Mouse (Mus musculus) kidney, postnatal 0 days (tissue): Measurements from ENCODE around the gene Igsf8. TPM values are rescaled to one million over a fixed set of nuclear protein-coding genes. Genes with fewer than 3 reads are reported as not detected.

ENCODE experiments used
- ATAC-seq: fragments of 200-750 bp; cut with Nextera tagmentation; replicated peaks from 2 replicates; pipeline ENCODE4 v1.8.0; 2017; ENCODE audit warnings: low read depth, moderate number of reproducible peaks, moderate TSS enrichment, moderate library complexity; ENCODE audit not compliant: low FRiP score
- DNase-seq: peaks from one replicate; pipeline ENCODE4 v3.0.0-alpha.2; 2016; ENCODE audit warnings: low spot score
- H3K27ac ChIP-seq: fragments of 300-500 bp; sonication (generic); 2 replicates; pipeline ENCODE4 v1.5.1; 2014; ENCODE audit warnings: mild to moderate bottlenecking
- H3K27me3 ChIP-seq: fragments of 300-500 bp; sonication (generic); 2 replicates; pipeline ENCODE4 v1.6.1; 2014; ENCODE audit warnings: low read length, mixed read lengths; ENCODE audit not compliant: insufficient read depth
- H3K36me3 ChIP-seq: fragments of 300-500 bp; sonication (generic); 2 replicates; pipeline ENCODE4 v1.6.1; 2014; ENCODE audit warnings: low read length, mixed read lengths; ENCODE audit not compliant: insufficient read depth
- H3K4me1 ChIP-seq: fragments of 300-500 bp; sonication (generic); replicated peaks from 2 replicates; pipeline ENCODE4 v1.6.1; 2014; ENCODE audit warnings: antibody characterized with exemption, low read length, mixed read lengths; ENCODE audit not compliant: insufficient read depth
- H3K4me2 ChIP-seq: fragments of 300-500 bp; sonication (generic); 2 replicates; pipeline ENCODE4 v1.6.1; 2014; ENCODE audit warnings: mild to moderate bottlenecking, low read length, moderate library complexity, mixed read lengths
- H3K4me3 ChIP-seq: fragments of 300-500 bp; sonication (generic); replicated peaks from 2 replicates; pipeline ENCODE4 v1.5.1; 2014; ENCODE audit warnings: low read depth, low read length
- H3K9ac ChIP-seq: fragments of 300-500 bp; sonication (generic); 2 replicates; pipeline ENCODE4 v1.6.1; 2014; ENCODE audit warnings: low read depth, low read length
- H3K9me3 ChIP-seq: fragments of 300-500 bp; sonication (generic); replicated peaks from 2 replicates; pipeline ENCODE4 v1.6.1; 2016; ENCODE audit warnings: low read length, inconsistent platforms, mixed read lengths
- CTCF ChIP-seq: IDR thresholded peaks from 2 replicates; pipeline ENCODE4 v1.5.1; 2016; ENCODE audit warnings: antibody characterized with exemption, low read depth, mild to moderate bottlenecking, moderate library complexity
- WGBS: fragments of 180-500 bp; shearing (Covaris S2); extraction: QIAGEN DNeasy Blood & Tissue Kit; methylation state at CpG from one replicate; pipeline ENCODE4 v1.1.7; 2014; 5-methylcytosine and 5-hydroxymethylcytosine counted together
- polyA plus RNA-seq: library from polyadenylated mRNA; unstranded; fragments of >200 nt; fragmentation: Nextera tagmentation; extraction: Ambion mirVana; gene quantifications from 2 replicates; pipeline ENCODE4 v1.2.1, GENCODE M21; 2015

Igsf8 gene
- polyA plus RNA-seq, 1 experiment from 2014 or later = 39.0 TPM

DNA sequence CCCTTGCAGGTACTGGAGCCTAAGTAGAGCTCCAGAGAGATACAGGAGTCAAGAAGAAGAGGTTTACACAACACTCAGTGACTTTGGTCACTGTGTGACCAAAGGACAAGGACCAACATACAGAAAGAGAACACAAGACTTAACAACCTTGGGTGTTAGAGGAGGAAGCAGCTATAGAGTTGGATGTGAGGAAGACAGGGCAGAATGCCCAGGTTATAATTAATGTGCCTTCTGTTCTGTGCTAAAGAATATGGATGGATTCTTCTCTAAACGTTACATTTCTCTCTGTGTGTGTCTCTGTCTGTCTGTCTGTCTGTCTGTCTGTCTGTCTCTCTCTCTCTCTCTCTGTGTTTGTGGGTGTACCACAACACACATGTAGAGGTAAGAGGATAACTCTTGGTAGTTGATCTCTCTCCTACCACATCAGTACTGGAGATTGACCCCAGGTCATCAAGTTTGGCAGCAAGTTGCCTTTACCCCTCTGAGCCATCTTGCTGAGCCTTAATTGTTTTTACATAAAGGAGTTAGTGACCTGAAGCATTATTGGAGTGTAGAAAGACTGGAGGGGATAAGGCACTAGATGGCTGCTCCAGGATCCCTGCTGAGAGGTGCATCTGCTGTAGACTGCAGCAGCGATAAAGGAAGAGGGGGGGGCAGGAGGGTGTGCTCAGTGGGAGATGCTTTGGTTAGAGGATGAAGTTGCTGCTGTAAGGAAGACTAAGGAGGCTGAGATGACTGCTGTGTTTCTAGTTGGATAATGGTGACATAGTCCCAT lies 76.2 kb downstream of the Igsf8 start:
- TF ChIP-seq CTCF = no peak
- Histone ChIP-seq H3K4me3 (no peak overlapping the region), H3K9me3 (no peaks in the 10 kb centered on the region), H3K27me3 (no peaks in the 10 kb centered on the region), H3K36me3 (no peaks in the 10 kb centered on the region), H3K27ac (no peak overlapping the region), H3K4me1 (no peaks in the 10 kb centered on the region), H3K9ac (no peak overlapping the region), H3K4me2 (no peak overlapping the region)
- WGBS = 53% methylated on average over 2 of the region's 2 CpGs
- ATAC-seq = no peak
- no peak for DNase-seq

DNA sequence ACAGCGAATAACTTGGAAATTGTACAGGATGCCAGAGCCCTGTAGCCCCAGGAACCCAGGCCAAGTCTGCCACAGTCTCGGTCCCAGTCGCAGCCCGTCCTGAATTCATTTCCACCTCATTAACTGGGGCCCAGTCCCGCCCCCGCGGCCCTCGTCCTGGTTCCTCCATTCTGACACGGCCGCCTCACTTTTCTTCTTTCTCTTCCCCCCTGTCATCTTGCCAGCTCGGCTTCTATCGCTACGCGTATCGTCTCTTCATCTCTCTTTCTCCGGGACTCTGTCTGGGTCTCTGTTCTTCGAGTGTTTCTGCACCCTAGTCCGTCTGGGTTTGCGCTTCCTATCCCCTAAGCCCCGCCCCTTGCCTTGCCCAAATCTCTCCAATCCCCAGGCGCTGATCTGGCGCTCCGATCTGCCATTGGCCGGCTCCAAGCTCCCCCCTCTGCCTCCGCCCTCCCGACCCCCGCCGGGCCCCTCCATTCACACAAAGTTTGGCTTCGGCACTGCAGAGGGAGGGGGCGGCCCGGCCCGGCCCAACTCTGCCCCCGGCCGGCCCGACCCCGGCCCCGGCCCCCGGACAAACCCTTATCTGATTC lies 79.4 kb downstream of the Igsf8 start, which contains the start of gene Kcnj10:
Kcnj10 (plus strand) TSS at position 482 of the 593 bp plus-strand sequence.
- no peak for TF ChIP-seq CTCF
- ATAC-seq (peak; percentile 89), DNase-seq (peak; percentile 86)
- Histone ChIP-seq H3K27me3 (no peaks in the 10 kb centered on the region), H3K27ac (no peak within 1 kb of the TSS), H3K4me2 (peak within 1 kb of the TSS; percentile 49), H3K9me3 (no peaks in the 10 kb centered on the region), H3K36me3 (no peaks in the 10 kb centered on the region), H3K9ac (peak within 1 kb of the TSS; percentile 28), H3K4me3 (peak within 1 kb of the TSS; percentile 27), H3K4me1 (no peaks in the 10 kb centered on the region)
- under 1% methylated on average over 38 of the region's 38 CpGs for WGBS

GRCm38 (mm10) chr1:172341386-172341785 lies 79.9 kb downstream of the Igsf8 start:
- no peak for ATAC-seq
- peak overlapping the region; percentile 28 for H3K9ac ChIP-seq

DNA sequence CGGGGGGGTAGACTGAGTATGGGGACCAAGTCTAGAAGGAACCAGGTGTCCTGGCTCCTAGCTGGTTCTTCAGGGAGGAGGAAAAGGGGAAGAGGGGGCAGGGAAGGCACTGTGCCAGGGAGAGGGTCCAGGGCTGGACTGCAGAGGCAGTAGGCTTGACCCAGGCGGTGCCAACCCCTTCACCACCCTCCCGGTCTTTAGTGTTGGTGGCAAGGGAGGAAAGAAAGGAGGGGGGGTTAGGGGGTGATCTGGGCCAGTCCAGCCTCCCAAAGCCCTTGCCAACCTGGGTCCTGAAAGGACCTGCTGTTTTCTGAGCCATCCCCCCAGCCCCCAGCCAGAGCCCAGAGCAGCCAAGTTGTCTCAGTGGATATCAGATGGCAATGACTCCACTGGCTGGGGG lies 81.3 kb downstream of the Igsf8 start:
- Histone ChIP-seq H3K9ac (no peak overlapping the region), H3K27ac (no peak overlapping the region), H3K4me3 (no peak overlapping the region), H3K36me3 (no peaks in the 10 kb centered on the region), H3K4me2 (peak overlapping the region; percentile 49), H3K27me3 (no peaks in the 10 kb centered on the region), H3K4me1 (no peaks in the 10 kb centered on the region), H3K9me3 (no peaks in the 10 kb centered on the region)
- DNase-seq = no peak
- no peak for ATAC-seq
- no peak for TF ChIP-seq CTCF
- 81% methylated on average over 3 of the region's 3 CpGs for WGBS

More at GRCm38 (mm10) chr1:172341386-172341785, 79.9 kb downstream of the Igsf8 start:
- Histone ChIP-seq H3K4me2 (peak overlapping the region; percentile 49), H3K27ac (no peak overlapping the region), H3K36me3 (no peaks in the 10 kb centered on the region), H3K27me3 (no peaks in the 10 kb centered on the region), H3K9me3 (no peaks in the 10 kb centered on the region), H3K4me1 (no peaks in the 10 kb centered on the region), H3K4me3 (peak overlapping the region; percentile 27)
- WGBS = 13% methylated on average over 10 of the region's 10 CpGs
- DNase-seq = no peak
- TF ChIP-seq CTCF = no peak

DNA sequence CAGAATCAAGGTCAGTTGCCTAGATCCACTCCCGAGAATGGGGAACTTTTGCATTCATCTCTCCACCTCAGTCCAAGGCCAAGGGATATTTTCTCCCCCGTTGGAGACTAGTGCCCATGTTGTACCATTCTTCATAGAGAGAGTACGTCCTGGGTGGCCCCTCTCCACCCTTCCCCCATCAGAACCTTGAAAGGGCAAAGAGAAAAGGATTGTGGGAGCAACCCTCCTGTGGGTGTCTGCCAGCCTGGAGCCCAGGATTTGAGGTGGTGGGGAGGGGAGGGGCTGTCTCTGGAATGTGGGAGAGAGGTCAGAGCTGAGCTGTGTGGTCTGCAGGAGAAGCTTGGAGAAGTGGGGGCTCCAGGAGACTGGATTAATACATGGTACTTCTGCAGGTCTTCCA lies 82.5 kb downstream of the Igsf8 start:
- ATAC-seq = no peak
- no peak overlapping the region for H3K4me3 ChIP-seq
- H3K27me3 ChIP-seq = no peaks in the 10 kb centered on the region
- 55% methylated on average over 3 of the region's 3 CpGs for WGBS
- no peaks in the 10 kb centered on the region for H3K36me3 ChIP-seq
- H3K27ac ChIP-seq = no peak overlapping the region
- H3K9me3 ChIP-seq = no peaks in the 10 kb centered on the region
- DNase-seq = no peak
- no peaks in the 10 kb centered on the region for H3K4me1 ChIP-seq
- no peak overlapping the region for H3K9ac ChIP-seq
- no peak overlapping the region for H3K4me2 ChIP-seq
- TF ChIP-seq CTCF = no peak

DNA sequence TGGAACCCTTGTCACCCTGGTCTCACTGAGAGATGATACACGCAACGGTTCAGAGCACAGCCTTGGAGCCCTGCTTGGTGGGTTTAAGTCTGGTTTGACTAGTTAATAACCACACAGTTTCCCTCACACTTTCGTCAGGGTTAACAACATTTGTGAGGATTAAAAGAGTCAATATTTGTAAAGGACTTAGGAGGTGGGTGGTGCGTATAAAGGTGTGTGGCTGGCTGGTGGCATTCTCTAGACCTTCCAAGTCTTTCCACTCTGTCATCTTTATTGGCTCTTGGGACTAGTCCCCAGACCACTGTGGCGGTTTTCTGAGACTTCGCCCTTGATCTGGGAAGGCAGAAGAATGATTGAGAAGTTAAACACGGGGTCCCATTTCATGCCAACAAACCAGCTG lies 83.4 kb downstream of the Igsf8 start:
- no peak overlapping the region for H3K4me3 ChIP-seq
- TF ChIP-seq CTCF = no peak
- no peak for ATAC-seq
- H3K36me3 ChIP-seq = no peaks in the 10 kb centered on the region
- DNase-seq = no peak
- H3K4me1 ChIP-seq = peaks cover 3% of the 10 kb centered on the region; the same call in 1 of the 2 replicates
- WGBS = 76% methylated on average over 7 of the region's 7 CpGs
- no peak overlapping the region for H3K9ac ChIP-seq
- no peak overlapping the region for H3K27ac ChIP-seq
- H3K9me3 ChIP-seq = no peaks in the 10 kb centered on the region
- no peaks in the 10 kb centered on the region for H3K27me3 ChIP-seq
- H3K4me2 ChIP-seq = no peak overlapping the region
